Mouse (Mus musculus) E14TG2a.4 (cell line): ENCODE measurements around the gene Kdm6b.

Experiments used
- CTCF ChIP-seq: conservative IDR thresholded peaks from 2 replicates; pipeline ENCODE4 v1.5.1; 2014; ENCODE audit warnings: low read length
- NANOG ChIP-seq: IDR thresholded peaks from 2 replicates; pipeline ENCODE4 v1.6.1; 2014; ENCODE audit warnings: borderline replicate concordance, low read length, mixed read lengths

DNA sequence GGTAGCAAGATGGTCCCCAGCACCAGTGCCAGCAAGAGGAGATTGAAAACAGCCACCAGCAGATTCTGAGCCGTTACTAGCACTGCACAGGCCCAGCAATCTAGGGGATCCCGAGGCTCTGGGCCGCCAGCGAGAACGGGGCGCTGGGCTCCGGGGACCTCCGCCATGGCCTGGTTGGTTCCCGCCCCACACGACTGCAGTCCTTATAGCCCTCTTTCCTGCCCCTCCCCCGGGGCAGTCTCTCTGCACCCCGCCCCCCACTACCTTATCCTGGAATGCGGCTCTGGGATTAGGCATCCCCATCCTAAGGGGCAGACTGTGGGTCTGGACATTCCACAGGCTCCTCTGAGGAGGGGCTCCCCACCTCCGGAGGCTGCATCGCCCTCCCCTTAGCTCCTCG, 15.4 kb downstream of the Kdm6b start, which contains the start of gene Tmem88:
- TF ChIP-seq CTCF (no peak), NANOG (no peak)
